Mouse (Mus musculus) cerebellum, adult 11-12 months (tissue): ENCODE results near the gene Sncg.

ENCODE experiments used
- DNase-seq: peaks from one replicate; pipeline ENCODE4 v3.0.0; 2022

The Sncg gene

DNA sequence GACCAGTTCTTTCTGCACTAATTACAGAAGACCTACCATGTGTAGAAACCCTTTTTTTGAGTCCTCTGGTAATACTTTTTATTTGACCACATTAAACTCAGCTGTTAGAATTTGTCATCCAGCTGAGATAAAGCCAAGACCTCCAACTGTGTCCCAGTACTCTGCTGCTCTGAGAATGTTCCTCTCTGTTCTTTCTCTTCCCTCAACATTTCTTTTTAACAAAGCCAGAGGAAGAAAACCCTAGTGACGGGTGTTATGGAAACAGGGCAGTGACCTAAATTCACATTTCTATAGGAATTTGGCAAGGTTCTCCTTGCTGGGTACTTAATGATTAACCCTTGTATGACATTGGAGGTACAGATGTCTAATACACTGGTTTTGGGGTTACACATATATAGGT, 35.1 kb downstream of the Sncg start:
- DNase-seq, result no peak

DNA sequence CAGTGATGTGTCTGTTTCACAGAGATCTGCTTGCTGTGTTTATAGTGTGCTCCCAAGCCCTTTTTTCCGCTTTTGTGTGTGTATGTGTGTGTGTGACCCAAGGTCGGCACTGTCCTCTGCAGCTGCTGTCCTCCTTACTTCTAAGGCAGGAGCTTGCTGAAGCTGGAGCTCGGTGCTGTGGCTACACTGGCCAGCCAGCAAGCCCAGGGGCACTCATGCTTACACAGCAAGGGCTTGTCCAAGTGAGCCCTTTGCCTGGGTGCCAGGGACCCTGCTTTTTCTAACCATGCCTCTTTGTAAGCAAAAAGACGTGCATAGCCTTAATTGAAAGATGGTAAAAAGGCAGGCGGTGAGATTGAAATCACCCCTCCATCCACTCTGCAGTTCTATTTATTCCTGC, 42.1 kb downstream of the Sncg start:
- DNase-seq, result peak; percentile 36

DNA sequence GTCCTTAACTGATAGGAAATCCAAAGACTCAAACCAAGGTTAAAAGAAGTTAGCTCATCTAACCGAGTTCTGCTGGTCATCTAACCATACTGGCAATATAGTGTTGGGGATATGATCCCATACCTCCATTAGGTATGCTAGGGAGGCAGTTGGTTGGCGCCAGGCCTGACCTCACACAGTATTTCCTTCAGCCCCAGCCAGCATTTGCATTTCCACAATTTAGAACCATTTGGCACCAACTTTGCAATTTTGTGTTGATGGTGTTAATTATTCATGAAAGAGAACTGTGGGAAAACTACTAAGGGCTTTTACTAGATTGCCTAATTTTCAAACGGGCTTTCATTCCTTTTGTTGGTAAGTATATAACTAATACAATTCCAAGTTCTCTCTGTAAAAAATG, 42.7 kb downstream of the Sncg start:
- peak; percentile 16 for DNase-seq

DNA sequence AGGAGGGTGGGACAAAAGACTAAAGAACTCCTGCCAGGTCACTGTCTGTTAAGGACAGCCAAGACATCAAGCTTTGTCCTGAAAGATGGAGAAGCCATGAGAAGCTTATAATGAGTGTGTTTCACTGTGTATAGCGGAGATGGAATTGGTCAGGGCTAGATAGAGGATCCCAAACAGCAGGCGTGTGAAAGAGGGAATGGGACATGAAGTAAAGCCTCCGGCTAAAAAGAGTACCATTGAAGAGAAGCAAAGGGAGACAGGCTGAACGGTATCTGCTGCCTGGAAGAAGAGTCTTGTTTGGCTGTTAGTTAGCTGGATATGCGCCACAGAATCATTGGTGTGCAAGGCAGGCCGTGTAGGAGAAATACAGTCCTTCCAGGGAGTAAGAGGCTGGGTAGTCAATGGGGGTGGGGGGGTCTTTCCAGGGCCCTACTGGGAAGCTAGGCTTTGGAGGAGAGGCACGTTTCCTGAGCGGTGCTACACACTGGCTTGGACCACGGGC, 43.9 kb downstream of the Sncg start:
- DNase-seq, result no peak

DNA sequence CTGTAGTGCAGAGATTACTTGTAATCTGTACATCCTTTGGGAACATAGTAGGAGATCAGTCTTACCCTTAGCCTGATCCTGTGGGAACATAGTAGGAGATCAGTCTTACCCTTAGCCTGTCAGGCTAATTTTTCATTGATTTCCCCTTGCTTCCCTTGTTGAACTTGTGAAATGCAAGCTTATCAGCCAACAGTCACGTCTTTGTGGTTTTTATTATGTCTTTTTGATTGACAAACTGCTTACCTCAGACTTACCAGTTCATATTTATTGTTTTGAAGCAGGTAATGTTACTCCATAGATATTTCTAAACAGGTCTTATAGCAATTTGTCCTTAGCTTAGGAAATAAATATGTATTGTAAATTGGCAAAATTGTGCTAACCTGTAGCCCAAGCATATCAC, 47.0 kb downstream of the Sncg start:
- DNase-seq, result no peak

DNA sequence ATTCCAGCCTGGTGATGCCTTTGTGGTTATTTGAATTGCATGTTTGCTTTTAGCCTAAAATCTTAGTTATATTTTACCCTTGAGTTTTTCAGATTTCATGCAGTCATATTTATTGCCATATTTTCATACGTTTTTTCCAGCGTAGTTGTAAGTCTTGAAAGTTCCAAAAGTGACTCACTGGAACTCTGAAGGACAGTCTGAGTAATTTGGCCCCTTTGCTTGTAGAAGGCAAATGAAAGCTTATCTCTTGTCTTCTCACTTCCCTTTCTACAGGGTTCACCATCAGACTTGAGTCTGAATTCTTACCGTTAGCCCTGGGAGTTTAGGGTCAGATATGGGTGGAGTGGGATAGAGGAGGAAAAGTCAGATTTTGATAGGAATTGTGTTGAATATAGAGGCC, 48.0 kb downstream of the Sncg start:
- no peak for DNase-seq

DNA sequence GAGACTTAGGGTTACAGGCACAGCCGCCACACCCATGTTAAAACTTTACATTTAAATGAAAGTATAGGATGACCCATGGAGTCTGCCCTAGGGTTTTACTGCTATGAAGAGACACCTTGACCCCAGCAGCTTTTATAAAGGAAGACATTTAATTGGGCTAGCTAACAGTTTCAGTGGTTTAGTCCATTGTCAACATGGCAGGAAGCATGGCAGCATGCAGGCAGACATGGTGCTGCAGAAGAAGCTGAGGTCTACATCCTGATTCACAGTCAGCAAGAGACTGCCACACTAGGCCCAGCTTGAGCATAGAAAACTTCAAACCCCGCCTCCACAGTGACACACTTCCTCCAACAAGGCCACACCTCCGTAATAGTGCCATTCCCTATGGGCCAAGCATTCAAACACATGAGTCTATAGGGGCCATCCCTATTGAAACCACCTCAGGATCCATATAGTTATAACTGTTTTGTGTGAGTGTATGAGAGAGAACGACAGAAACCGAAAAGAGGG, 51.0 kb downstream of the Sncg start:
- DNase-seq, result no peak
